Mouse (Mus musculus): Measurements from ENCODE around the gene Dab2ip. TPM values are rescaled to one million over a fixed set of nuclear protein-coding genes. Genes with fewer than 3 reads are reported as not detected.
A peak's percentile ranks its signal among the peaks of the same experiment; 100 is the strongest.

Dab2ip gene
- polyA plus RNA-seq, 1 experiment from 2014 or later = 48.4 TPM

GRCm38 (mm10) chr2:35549191-35549590 lies 8.9 kb upstream of the Dab2ip start:
- H3K36me3 ChIP-seq (replicated peaks; ENCODE audit: control insufficient read depth, insufficient read depth) = no peaks in the 10 kb centered on the region
- DNase-seq (ENCODE audit: low spot score) (no peak), ATAC-seq (ENCODE audit: low FRiP score) (no peak)
- no peak overlapping the region for H3K27ac ChIP-seq
- no peak overlapping the region for H3K4me3 ChIP-seq (replicated peaks; ENCODE audit: low read length)
- no peak overlapping the region for H3K4me2 ChIP-seq (replicated peaks)
- H3K9ac ChIP-seq = no peak overlapping the region
- H3K4me1 ChIP-seq (replicated peaks; ENCODE audit: control insufficient read depth, insufficient read depth, low read length) = peaks cover 7% of the 10 kb centered on the region
- H3K9me3 ChIP-seq (ENCODE audit: control insufficient read depth, low read length) = no peaks in the 10 kb centered on the region
- no peaks in the 10 kb centered on the region for H3K27me3 ChIP-seq (ENCODE audit: control insufficient read depth, insufficient read depth, low read length)
- 77% methylated on average over 4 of the region's 4 CpGs for WGBS

GRCm38 (mm10) chr2:35550097-35550496 lies 8.0 kb upstream of the Dab2ip start:
- DNase-seq (ENCODE audit: low spot score) = no peak
- ATAC-seq (ENCODE audit: low FRiP score) = no peak

GRCm38 (mm10) chr2:35556918-35557486 lies 1.1 kb upstream of the Dab2ip start:
- H3K27me3 ChIP-seq (ENCODE audit: control insufficient read depth, insufficient read depth, low read length) = no peaks in the 10 kb centered on the region
- H3K9ac ChIP-seq = no peak overlapping the region
- DNase-seq (ENCODE audit: low spot score) (no peak), ATAC-seq (ENCODE audit: low FRiP score) (no peak)
- no peak overlapping the region for H3K27ac ChIP-seq
- 74% methylated on average over 5 of the region's 5 CpGs for WGBS
- H3K36me3 ChIP-seq (replicated peaks; ENCODE audit: control insufficient read depth, insufficient read depth) = no peaks in the 10 kb centered on the region
- no peaks in the 10 kb centered on the region for H3K9me3 ChIP-seq (ENCODE audit: control insufficient read depth, low read length)
- peaks cover 17% of the 10 kb centered on the region for H3K4me1 ChIP-seq (replicated peaks; ENCODE audit: control insufficient read depth, insufficient read depth, low read length)
- H3K4me3 ChIP-seq (replicated peaks; ENCODE audit: low read length) = no peak overlapping the region
- no peak overlapping the region for H3K4me2 ChIP-seq (replicated peaks)

More at GRCm38 (mm10) chr2:35550097-35550496, 8.0 kb upstream of the Dab2ip start:
- Histone ChIP-seq H3K4me3 (replicated peaks; ENCODE audit: low read length) (no peak overlapping the region), H3K9ac (no peak overlapping the region), H3K4me1 (replicated peaks; ENCODE audit: control insufficient read depth, insufficient read depth, low read length) (peaks cover 3% of the 10 kb centered on the region), H3K4me2 (replicated peaks) (no peak overlapping the region), H3K27me3 (ENCODE audit: control insufficient read depth, insufficient read depth, low read length) (no peaks in the 10 kb centered on the region), H3K36me3 (replicated peaks; ENCODE audit: control insufficient read depth, insufficient read depth) (no peaks in the 10 kb centered on the region), H3K9me3 (ENCODE audit: control insufficient read depth, low read length) (no peaks in the 10 kb centered on the region), H3K27ac (no peak overlapping the region)
- WGBS = 88% methylated on average over 9 of the region's 9 CpGs

GRCm38 (mm10) chr2:35558826-35559550 lies 922 bp downstream of the Dab2ip start:
- 75% methylated on average over 4 of the region's 4 CpGs for WGBS
- no peaks in the 10 kb centered on the region for H3K36me3 ChIP-seq (replicated peaks; ENCODE audit: control insufficient read depth, insufficient read depth)
- H3K4me1 ChIP-seq (replicated peaks; ENCODE audit: control insufficient read depth, insufficient read depth, low read length) = peaks cover 17% of the 10 kb centered on the region
- H3K27ac ChIP-seq = no peak overlapping the region
- H3K4me2 ChIP-seq (replicated peaks) = no peak overlapping the region
- H3K9me3 ChIP-seq (ENCODE audit: control insufficient read depth, low read length) = no peaks in the 10 kb centered on the region
- no peak overlapping the region for H3K9ac ChIP-seq
- DNase-seq (ENCODE audit: low spot score) (no peak), ATAC-seq (ENCODE audit: low FRiP score) (no peak; the same call in 1 of the 2 replicates)
- H3K4me3 ChIP-seq (replicated peaks; ENCODE audit: low read length) = no peak overlapping the region
- H3K27me3 ChIP-seq (ENCODE audit: control insufficient read depth, insufficient read depth, low read length) = no peaks in the 10 kb centered on the region

- H3K27ac ChIP-seq = no peak overlapping the region
- WGBS = 60% methylated on average over 2 of the region's 2 CpGs
- DNase-seq (ENCODE audit: low spot score) = peak; percentile 28
These were observed 1.4 kb downstream of the Dab2ip start for GRCm38 (mm10) chr2:35559551-35559835.

GRCm38 (mm10) chr2:35563722-35564121 lies 5.7 kb downstream of the Dab2ip start:
- Histone ChIP-seq H3K27ac (no peak overlapping the region), H3K36me3 (replicated peaks; ENCODE audit: control insufficient read depth, insufficient read depth) (no peaks in the 10 kb centered on the region), H3K9ac (no peak overlapping the region), H3K4me3 (replicated peaks; ENCODE audit: low read length) (no peak overlapping the region), H3K27me3 (ENCODE audit: control insufficient read depth, insufficient read depth, low read length) (no peaks in the 10 kb centered on the region), H3K4me2 (replicated peaks) (no peak overlapping the region), H3K9me3 (ENCODE audit: control insufficient read depth, low read length) (no peaks in the 10 kb centered on the region), H3K4me1 (replicated peaks; ENCODE audit: control insufficient read depth, insufficient read depth, low read length) (peaks cover 10% of the 10 kb centered on the region)
- WGBS = 82% methylated on average over 4 of the region's 4 CpGs
- DNase-seq (ENCODE audit: low spot score) (no peak), ATAC-seq (ENCODE audit: low FRiP score) (no peak)

More at GRCm38 (mm10) chr2:35559551-35559835, 1.4 kb downstream of the Dab2ip start:
- Histone ChIP-seq H3K9ac (no peak overlapping the region), H3K36me3 (replicated peaks; ENCODE audit: control insufficient read depth, insufficient read depth) (no peaks in the 10 kb centered on the region), H3K4me1 (replicated peaks; ENCODE audit: control insufficient read depth, insufficient read depth, low read length) (peaks cover 17% of the 10 kb centered on the region), H3K4me2 (replicated peaks) (no peak overlapping the region), H3K9me3 (ENCODE audit: control insufficient read depth, low read length) (no peaks in the 10 kb centered on the region), H3K4me3 (replicated peaks; ENCODE audit: low read length) (no peak overlapping the region), H3K27me3 (ENCODE audit: control insufficient read depth, insufficient read depth, low read length) (no peaks in the 10 kb centered on the region)
- 0 out of 2 replicates have a peak, but pooled peaks have one; percentile 41 for ATAC-seq (ENCODE audit: low FRiP score)

GRCm38 (mm10) chr2:35565051-35565836 lies 7.2 kb downstream of the Dab2ip start:
- Histone ChIP-seq H3K36me3 (replicated peaks; ENCODE audit: control insufficient read depth, insufficient read depth) (no peaks in the 10 kb centered on the region), H3K9me3 (ENCODE audit: control insufficient read depth, low read length) (no peaks in the 10 kb centered on the region), H3K4me3 (replicated peaks; ENCODE audit: low read length) (no peak overlapping the region), H3K4me1 (replicated peaks; ENCODE audit: control insufficient read depth, insufficient read depth, low read length) (no peaks in the 10 kb centered on the region), H3K27me3 (ENCODE audit: control insufficient read depth, insufficient read depth, low read length) (no peaks in the 10 kb centered on the region), H3K9ac (no peak overlapping the region), H3K4me2 (replicated peaks) (no peak overlapping the region), H3K27ac (no peak overlapping the region)
- 91% methylated on average over 6 of the region's 6 CpGs for WGBS
- DNase-seq (ENCODE audit: low spot score) = no peak
- ATAC-seq (ENCODE audit: low FRiP score) = no peak

GRCm38 (mm10) chr2:35566957-35567693 lies 9.1 kb downstream of the Dab2ip start:
- no peaks in the 10 kb centered on the region for H3K4me1 ChIP-seq (replicated peaks; ENCODE audit: control insufficient read depth, insufficient read depth, low read length)
- no peaks in the 10 kb centered on the region for H3K36me3 ChIP-seq (replicated peaks; ENCODE audit: control insufficient read depth, insufficient read depth)
- no peaks in the 10 kb centered on the region for H3K27me3 ChIP-seq (ENCODE audit: control insufficient read depth, insufficient read depth, low read length)
- no peak overlapping the region for H3K9ac ChIP-seq
- ATAC-seq (ENCODE audit: low FRiP score) (no peak), DNase-seq (ENCODE audit: low spot score) (no peak)
- WGBS = 90% methylated on average over 11 of the region's 11 CpGs
- H3K4me2 ChIP-seq (replicated peaks) = no peak overlapping the region
- no peak overlapping the region for H3K27ac ChIP-seq
- H3K9me3 ChIP-seq (ENCODE audit: control insufficient read depth, low read length) = no peaks in the 10 kb centered on the region
- no peak overlapping the region for H3K4me3 ChIP-seq (replicated peaks; ENCODE audit: low read length)

- Histone ChIP-seq H3K9ac (no peak overlapping the region), H3K4me3 (replicated peaks; ENCODE audit: low read length) (no peak overlapping the region), H3K27ac (no peak overlapping the region), H3K27me3 (ENCODE audit: control insufficient read depth, insufficient read depth, low read length) (no peaks in the 10 kb centered on the region), H3K36me3 (replicated peaks; ENCODE audit: control insufficient read depth, insufficient read depth) (no peaks in the 10 kb centered on the region), H3K4me1 (replicated peaks; ENCODE audit: control insufficient read depth, insufficient read depth, low read length) (no peaks in the 10 kb centered on the region), H3K4me2 (replicated peaks) (no peak overlapping the region), H3K9me3 (ENCODE audit: control insufficient read depth, low read length) (no peaks in the 10 kb centered on the region)
- 91% methylated on average over 4 of the region's 4 CpGs for WGBS
- ATAC-seq (ENCODE audit: low FRiP score) = no peak
- no peak for DNase-seq (ENCODE audit: low spot score)
These were observed 9.7 kb downstream of the Dab2ip start for GRCm38 (mm10) chr2:35567694-35568149.
